Mouse (Mus musculus) liver, embryonic 16.5 days (tissue): ENCODE data around the gene Csf2rb. TPM values are rescaled to one million over a fixed set of nuclear protein-coding genes. Genes with fewer than 3 reads are reported as not detected.
"Not testable (repeated sequence)": the region's sequence is repeated elsewhere in the genome, so short reads cannot be mapped to it uniquely, and the experiment has no call there.

Source experiments
- ATAC-seq: fragments of 200-750 bp; cut with Nextera tagmentation; 2 replicates; pipeline ENCODE4 v1.8.0; 2017; ENCODE audit warnings: low read depth, mild to moderate bottlenecking, moderate number of reproducible peaks, moderate library complexity
- H3K27ac ChIP-seq: fragments of 300-500 bp; sonication (generic); 2 replicates; pipeline ENCODE4 v1.5.1; 2014; ENCODE audit warnings: mild to moderate bottlenecking, low read length
- H3K27me3 ChIP-seq: fragments of 300-500 bp; sonication (generic); 2 replicates; pipeline ENCODE4 v1.6.1; 2014; ENCODE audit warnings: low read depth, low read length, mixed read lengths; ENCODE audit not compliant: control insufficient read depth, insufficient read depth
- H3K36me3 ChIP-seq: fragments of 300-500 bp; sonication (generic); 2 replicates; pipeline ENCODE4 v1.6.1; 2014; ENCODE audit warnings: mild to moderate bottlenecking; ENCODE audit not compliant: control insufficient read depth, insufficient read depth
- H3K4me1 ChIP-seq: fragments of 300-500 bp; sonication (generic); 2 replicates; pipeline ENCODE4 v1.6.1; 2014; ENCODE audit warnings: low read depth, low read length, mixed read lengths; ENCODE audit not compliant: control insufficient read depth
- H3K4me2 ChIP-seq: fragments of 300-500 bp; sonication (generic); 2 replicates; pipeline ENCODE4 v1.6.1; 2014; ENCODE audit warnings: low read depth, low read length, mixed read lengths
- H3K4me3 ChIP-seq: fragments of 300-500 bp; sonication (generic); 2 replicates; pipeline ENCODE4 v1.5.1; 2014; ENCODE audit warnings: low read depth, mild to moderate bottlenecking, low read length
- H3K9ac ChIP-seq: fragments of 300-500 bp; sonication (generic); 2 replicates; pipeline ENCODE4 v1.6.1; 2014; ENCODE audit warnings: low read depth, low read length
- H3K9me3 ChIP-seq: fragments of 300-500 bp; sonication (generic); replicated peaks from 2 replicates; pipeline ENCODE4 v1.6.1; 2016; ENCODE audit warnings: low read length; ENCODE audit not compliant: control insufficient read depth
- WGBS: fragments of 180-500 bp; shearing (Covaris S2); extraction: QIAGEN DNeasy Blood & Tissue Kit; methylation state at CpG from one replicate; pipeline ENCODE4 v1.1.7; 2014; ENCODE audit not compliant: insufficient replicate concordance; 5-methylcytosine and 5-hydroxymethylcytosine counted together
- polyA plus RNA-seq: library from polyadenylated mRNA; unstranded; fragments of >200 nt; fragmentation: Nextera tagmentation; extraction: Ambion mirVana; gene quantifications from 2 replicates; pipeline ENCODE4 v1.2.1, GENCODE M21; 2015

Csf2rb gene
- polyA plus RNA-seq, 1 experiment from 2014 or later = 7.1 TPM

DNA sequence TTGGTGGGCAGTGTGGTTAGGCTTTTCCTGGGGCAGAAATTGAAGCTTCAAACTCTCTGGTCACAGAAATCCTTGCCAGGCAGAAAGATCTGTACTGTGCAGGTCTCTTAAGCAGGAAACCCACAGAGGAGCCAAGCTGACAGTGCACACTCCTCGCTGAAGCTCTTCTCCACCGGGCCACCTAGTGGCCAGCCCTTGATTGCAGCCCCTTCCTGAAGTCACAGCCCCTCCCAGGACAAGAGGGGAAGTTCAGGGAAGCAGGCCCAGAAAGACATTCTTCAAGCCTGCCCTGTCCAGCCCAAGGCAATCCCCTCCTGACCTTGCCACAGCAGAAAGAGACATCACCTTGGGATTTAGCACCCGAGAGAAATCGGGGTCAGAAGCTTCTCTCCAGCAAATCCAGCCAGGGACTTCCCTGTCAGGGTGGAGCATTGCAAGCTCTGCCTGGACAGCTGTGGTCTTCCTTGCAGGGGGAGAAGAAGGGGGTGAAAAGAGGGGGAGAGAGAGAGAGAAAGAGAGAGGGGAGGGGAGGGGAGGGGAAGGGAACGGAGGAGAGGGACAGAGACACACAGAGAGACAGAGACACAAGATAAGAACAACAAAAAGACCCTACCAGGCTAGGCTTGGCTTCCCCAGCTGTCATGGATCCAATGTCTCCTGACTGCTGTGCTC, 4.6 kb upstream of the Csf2rb start:
- H3K4me3 ChIP-seq = no peak overlapping the region
- H3K27me3 ChIP-seq = no peaks in the 10 kb centered on the region
- no peaks in the 10 kb centered on the region for H3K9me3 ChIP-seq
- 8% methylated on average over 5 of the region's 5 CpGs for WGBS
- no peak overlapping the region for H3K4me2 ChIP-seq
- peak; percentile 56 for ATAC-seq
- H3K9ac ChIP-seq = no peak overlapping the region
- peaks cover 5% of the 10 kb centered on the region for H3K4me1 ChIP-seq
- no peaks in the 10 kb centered on the region for H3K36me3 ChIP-seq
- no peak overlapping the region for H3K27ac ChIP-seq

DNA sequence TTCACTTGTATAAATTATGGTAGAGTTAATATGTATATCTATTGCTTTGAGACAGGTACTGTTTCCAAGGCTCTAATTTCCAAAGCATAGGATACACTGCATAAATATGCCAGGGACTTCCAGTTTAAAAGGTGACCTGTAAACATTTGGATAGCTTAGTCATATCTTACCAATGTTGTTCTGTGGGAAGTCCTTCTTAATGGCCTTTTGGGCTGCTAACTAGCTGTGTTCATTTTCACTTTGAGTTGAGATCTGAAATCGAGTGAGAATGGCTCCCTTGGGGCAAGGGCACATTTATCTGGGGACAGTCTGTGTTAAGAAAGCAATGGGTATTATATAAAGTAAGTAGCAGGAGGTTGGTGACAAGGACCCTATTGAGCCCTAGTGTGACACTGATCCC, 2.2 kb upstream of the Csf2rb start:
- Histone ChIP-seq H3K27me3 (no peaks in the 10 kb centered on the region), H3K36me3 (no peaks in the 10 kb centered on the region), H3K27ac (no peak overlapping the region), H3K4me3 (no peak overlapping the region), H3K9ac (no peak overlapping the region), H3K4me2 (no peak overlapping the region), H3K4me1 (peaks cover 5% of the 10 kb centered on the region), H3K9me3 (no peaks in the 10 kb centered on the region)
- WGBS = 30% methylated on average over 1 of the region's 1 CpGs
- ATAC-seq = no peak

DNA sequence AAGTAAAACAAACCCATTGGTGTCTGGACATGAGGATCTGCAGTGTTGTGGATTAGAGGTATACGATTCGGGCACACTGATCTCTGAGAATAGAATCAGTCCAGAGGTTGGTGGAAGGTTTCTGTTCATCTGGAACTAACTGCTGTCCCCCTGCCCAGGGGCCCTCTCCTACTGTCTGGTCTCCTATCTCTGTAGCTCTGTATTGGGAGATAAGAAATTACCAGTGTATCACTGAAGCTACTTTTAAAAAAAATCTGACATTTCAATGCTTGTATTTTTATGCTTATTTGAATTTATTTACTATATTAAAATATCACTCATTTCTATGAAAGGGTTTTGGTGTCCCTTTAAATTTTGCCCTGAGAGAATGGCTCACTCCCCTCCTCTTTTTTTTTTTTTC, 1.3 kb upstream of the Csf2rb start:
- no peaks in the 10 kb centered on the region for H3K36me3 ChIP-seq
- peaks cover 2% of the 10 kb centered on the region for H3K4me1 ChIP-seq
- no peak overlapping the region for H3K27ac ChIP-seq
- no peak overlapping the region for H3K4me2 ChIP-seq
- H3K9me3 ChIP-seq = no peaks in the 10 kb centered on the region
- no peaks in the 10 kb centered on the region for H3K27me3 ChIP-seq
- no peak overlapping the region for H3K9ac ChIP-seq
- ATAC-seq = no peak
- 35% methylated on average over 2 of the region's 2 CpGs for WGBS
- H3K4me3 ChIP-seq = no peak overlapping the region

DNA sequence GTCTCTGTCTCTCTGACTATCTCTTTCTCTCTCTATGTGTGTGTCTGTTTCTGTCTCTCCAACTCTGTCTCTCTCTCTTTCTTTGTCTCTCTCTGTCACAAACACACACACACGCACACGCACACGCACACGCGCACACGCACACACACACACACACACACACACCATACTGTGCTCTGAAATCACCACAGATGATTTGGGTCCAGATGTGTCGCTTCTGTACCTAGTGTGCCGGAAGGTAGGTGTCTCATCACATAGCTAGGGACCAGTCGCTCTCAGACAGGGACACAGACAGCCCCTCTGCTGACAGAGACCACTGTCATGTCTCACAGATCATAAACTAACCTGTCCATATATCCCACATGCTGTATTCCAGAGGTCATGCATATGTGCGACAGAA, 1.2 kb downstream of the Csf2rb start:
- Histone ChIP-seq H3K9me3 (no peaks in the 10 kb centered on the region), H3K27ac (no peak overlapping the region), H3K4me2 (peak overlapping the region; percentile 17; the same call in 1 of the 2 replicates), H3K9ac (no peak overlapping the region), H3K4me3 (peak overlapping the region; percentile 48), H3K27me3 (no peaks in the 10 kb centered on the region), H3K36me3 (no peaks in the 10 kb centered on the region), H3K4me1 (no peaks in the 10 kb centered on the region)
- ATAC-seq = no peak
- 73% methylated on average over 10 of the region's 10 CpGs for WGBS

DNA sequence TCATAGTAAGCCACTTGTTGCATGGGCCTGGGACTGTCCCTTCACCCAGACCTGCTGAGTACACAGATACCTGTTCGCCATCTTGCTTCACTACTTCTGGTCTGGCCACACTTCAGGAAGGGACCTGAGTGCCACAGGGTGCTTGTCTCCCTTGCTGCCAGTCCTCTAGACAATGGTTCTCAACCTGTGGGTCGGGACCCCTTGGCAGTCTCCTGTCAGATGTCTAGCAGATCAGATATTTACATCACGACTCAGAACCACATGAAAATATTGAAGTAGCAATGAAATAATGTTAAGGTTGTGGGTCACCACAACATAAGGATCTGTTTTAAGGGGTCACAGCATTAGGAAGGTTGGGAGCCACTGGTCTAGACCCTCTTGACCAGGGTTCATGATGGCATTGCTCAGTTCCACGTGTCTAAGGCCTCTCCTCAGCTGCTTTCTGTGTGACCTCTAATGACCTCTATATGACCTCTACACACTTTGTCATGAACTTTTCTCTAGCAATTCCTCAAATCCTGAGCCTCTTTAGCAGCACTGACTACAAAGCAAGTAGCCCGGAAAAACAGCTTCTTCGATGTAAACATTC, 2.3 kb downstream of the Csf2rb start:
- 51% methylated on average over 6 of the region's 6 CpGs for WGBS
- not testable (repeated sequence) for H3K9me3 ChIP-seq, H3K27me3 ChIP-seq, H3K9ac ChIP-seq, H3K4me1 ChIP-seq, H3K27ac ChIP-seq, H3K36me3 ChIP-seq, ATAC-seq, H3K4me2 ChIP-seq, H3K4me3 ChIP-seq

DNA sequence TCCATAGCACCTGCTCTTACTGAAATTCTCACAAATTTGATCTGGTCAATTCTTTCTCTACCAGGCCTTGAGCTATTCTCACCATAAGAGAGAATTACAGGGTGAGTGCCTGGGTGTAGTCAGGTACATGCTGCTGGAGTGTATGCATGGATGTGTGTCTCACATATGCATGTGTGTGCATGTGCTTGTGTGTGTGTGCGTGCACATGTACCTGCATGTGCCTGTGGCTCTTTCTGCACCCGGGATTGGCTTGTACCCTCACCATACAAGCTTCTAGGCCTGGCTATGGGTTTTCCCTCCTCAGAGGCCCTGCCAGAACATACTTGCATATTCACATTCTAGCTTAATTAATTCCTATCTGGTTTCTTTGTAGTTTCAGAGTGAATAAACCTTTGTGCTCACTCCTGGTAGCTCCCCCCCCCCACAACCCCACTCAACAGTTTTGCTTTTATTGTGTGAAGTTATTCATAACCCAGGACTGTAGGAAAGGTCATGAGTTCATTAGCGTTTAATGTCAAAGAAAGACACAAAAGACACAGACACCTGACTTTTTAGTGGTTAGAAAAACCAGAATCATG, 3.1 kb downstream of the Csf2rb start:
- H3K9ac ChIP-seq = no peak overlapping the region
- no peak overlapping the region for H3K4me2 ChIP-seq
- no peaks in the 10 kb centered on the region for H3K9me3 ChIP-seq
- no peaks in the 10 kb centered on the region for H3K4me1 ChIP-seq
- no peaks in the 10 kb centered on the region for H3K36me3 ChIP-seq
- H3K27me3 ChIP-seq = no peaks in the 10 kb centered on the region
- no peak overlapping the region for H3K4me3 ChIP-seq
- WGBS = 75% methylated on average over 3 of the region's 3 CpGs
- H3K27ac ChIP-seq = no peak overlapping the region
- no peak for ATAC-seq

DNA sequence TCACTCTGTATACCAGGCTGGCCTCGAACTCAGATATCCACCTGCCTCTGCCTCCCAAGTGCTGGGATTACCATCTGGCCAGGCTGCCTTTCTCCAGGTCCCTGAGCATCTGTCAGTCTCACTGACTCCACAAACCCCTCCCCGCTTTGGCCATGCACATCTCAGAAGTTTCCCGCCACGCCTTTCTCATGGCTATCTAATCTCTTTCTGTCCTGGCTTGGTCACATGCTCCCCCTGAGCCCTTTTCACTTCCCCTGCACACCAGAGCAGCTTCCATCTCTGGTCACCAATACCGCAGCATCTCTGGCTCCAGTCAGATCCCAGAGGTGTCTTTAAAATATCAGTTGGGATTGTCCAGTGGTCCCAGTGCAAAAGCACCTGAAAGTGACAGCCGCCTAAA, 4.4 kb downstream of the Csf2rb start:
- H3K36me3 ChIP-seq, H3K9ac ChIP-seq, ATAC-seq, H3K4me3 ChIP-seq, H3K4me1 ChIP-seq, H3K9me3 ChIP-seq, H3K27ac ChIP-seq, H3K4me2 ChIP-seq, H3K27me3 ChIP-seq: not testable (repeated sequence)
- WGBS = 32% methylated on average over 6 of the region's 6 CpGs

DNA sequence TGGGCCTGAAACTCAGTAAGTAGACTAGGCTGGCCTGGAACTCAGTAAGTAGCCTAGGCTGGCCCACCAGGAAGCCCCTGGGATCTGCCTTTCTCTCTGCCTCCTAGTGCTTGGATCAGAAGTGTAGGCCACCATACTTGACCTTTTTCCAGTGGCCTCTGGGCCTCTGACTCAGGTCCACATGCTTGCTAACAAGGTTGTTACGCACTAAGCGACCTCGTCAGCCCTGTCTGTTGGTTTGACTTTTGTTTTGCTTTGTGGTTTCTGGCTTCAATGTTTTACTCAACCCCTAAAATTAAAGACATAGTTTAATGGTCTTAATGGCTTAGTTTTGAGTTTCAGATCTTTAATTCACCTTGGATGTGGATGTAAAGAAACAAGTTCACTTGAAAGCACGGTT, 5.2 kb downstream of the Csf2rb start:
- no peaks in the 10 kb centered on the region for H3K36me3 ChIP-seq
- WGBS = 69% methylated on average over 4 of the region's 4 CpGs
- H3K4me3 ChIP-seq = no peak overlapping the region
- no peak overlapping the region for H3K27ac ChIP-seq
- H3K9ac ChIP-seq = no peak overlapping the region
- H3K9me3 ChIP-seq = no peaks in the 10 kb centered on the region
- no peak for ATAC-seq
- no peak overlapping the region for H3K4me2 ChIP-seq
- H3K4me1 ChIP-seq = no peaks in the 10 kb centered on the region
- no peaks in the 10 kb centered on the region for H3K27me3 ChIP-seq

DNA sequence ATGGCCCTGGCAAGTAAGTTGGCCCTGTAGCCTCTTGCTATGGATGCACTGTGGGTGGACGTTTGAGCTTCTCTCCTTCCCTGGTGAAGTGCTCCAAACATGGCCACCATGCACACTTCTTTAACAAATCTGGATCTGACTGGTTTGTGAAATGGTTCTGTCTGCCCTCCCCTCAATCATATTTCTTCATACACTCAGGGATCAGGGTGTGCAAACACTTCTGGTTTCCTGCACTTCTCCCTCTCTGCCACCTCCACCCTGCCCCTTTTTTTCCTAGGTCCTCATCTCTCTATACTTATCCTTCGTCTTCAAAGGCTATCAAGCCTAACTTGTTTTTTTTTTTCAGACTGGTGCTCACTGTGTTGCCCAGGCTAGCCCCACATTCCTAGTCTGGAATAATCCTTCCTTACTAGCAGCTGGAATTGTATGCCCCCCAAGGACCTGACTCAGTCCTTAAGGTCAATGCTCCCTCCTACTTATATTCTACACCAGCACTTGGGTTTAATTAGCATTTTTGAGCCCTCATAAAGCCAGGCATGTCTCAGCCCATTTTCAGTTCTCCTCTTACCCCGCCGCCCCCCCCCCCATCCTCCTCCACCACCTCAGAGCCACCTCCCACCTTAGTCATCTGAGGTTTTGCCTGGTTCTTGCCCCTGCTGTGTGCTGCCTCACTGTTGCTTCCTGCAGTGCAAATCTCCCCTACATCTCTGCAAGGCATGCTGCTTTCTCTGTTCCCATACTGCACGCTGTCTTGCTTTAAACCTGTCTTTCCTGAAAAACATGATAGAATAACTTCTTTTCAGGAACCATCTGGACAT, 6.2 kb downstream of the Csf2rb start:
- no peaks in the 10 kb centered on the region for H3K36me3 ChIP-seq
- WGBS = 35% methylated on average over 5 of the region's 5 CpGs
- no peak overlapping the region for H3K9ac ChIP-seq
- no peak for ATAC-seq
- no peak overlapping the region for H3K27ac ChIP-seq
- H3K4me3 ChIP-seq = no peak overlapping the region
- H3K4me1 ChIP-seq = no peaks in the 10 kb centered on the region
- no peaks in the 10 kb centered on the region for H3K9me3 ChIP-seq
- no peaks in the 10 kb centered on the region for H3K27me3 ChIP-seq
- no peak overlapping the region for H3K4me2 ChIP-seq
